Comparison of ENCODE assay signal across 20 mouse cellular contexts in the genomic region with DNA sequence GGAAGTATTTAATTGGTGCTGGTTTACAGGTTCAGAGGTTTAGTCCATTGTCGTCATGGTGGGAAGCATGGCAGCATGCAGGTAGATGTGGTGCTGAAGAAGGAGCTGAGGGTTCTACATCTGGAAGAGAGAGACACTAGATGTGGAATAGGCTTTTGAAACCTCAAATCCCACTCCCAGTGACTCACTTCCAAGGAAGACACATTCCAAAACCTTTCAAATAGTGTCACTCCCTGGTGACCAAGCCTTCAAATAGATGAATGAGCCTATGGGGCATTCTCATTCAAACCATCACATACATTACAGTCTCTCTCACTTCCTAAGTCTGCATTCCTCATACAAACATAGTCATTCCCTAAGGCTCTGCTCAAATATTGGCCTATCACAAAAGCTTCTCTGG.
DNase-seq lines count a peak whose midpoint lies in the region; TF ChIP-seq lines count a peak whose summit lies in the region.
"Had no signal": no experiment of that assay in that cellular context is flagged by ENCODE, and none has a peak within 500 bp of the region (broad histone marks: within the 10 kb centered on the region; RNA-seq: fewer than 3 reads in every experiment).

No protein-coding gene starts in this region.

- H3ac ChIP-seq in C2C12 (ENCODE audit: control insufficient read depth, insufficient read length, low read depth) = no peak overlapping the region

- H3K27me3 ChIP-seq in C2C12 (ENCODE audit: control insufficient read depth, insufficient read depth, insufficient read length) = no peaks in the 10 kb centered on the region
- H3K27me3 ChIP-seq: CH12.LX had no signal

- no peak overlapping the region for H3K4me3 ChIP-seq in C2C12 (ENCODE audit: insufficient read depth, poor library complexity, severe bottlenecking)
- H3K4me3 ChIP-seq: embryonic facial prominence, embryonic 13.5 days; embryonic facial prominence, embryonic 15.5 days; erythroblast, embryonic 14.5 days; forebrain, embryonic 10.5 days; forebrain, embryonic 12.5 days had no signal

- no peaks in the 10 kb centered on the region for H3K36me3 ChIP-seq in C2C12 (ENCODE audit: control insufficient read depth, insufficient read depth)
- H3K36me3 ChIP-seq: embryonic facial prominence, embryonic 13.5 days; embryonic facial prominence, embryonic 15.5 days; forebrain, embryonic 10.5 days; forebrain, embryonic 12.5 days had no signal

- peaks cover 19% of the 10 kb centered on the region for H3K79me3 ChIP-seq in C2C12 (ENCODE audit: low read depth)

- TF ChIP-seq CTCF in C2C12 (IDR thresholded peaks at IDR 0.05; ENCODE audit: control insufficient read depth, insufficient read depth, insufficient read length) = no peak

- H3K79me2 ChIP-seq in C2C12 (ENCODE audit: control insufficient read depth, insufficient read depth) = peaks cover 31% of the 10 kb centered on the region

- peak; percentile 61 for DNase-seq in R1 (ENCODE audit: low read depth, low spot score)
- no peak for DNase-seq in cerebellum, adult 11 months
- DNase-seq in cerebellum, adult 11-12 months = no peak
- no peak for DNase-seq in lung, postnatal 4 days
- DNase-seq: adrenal gland, adult 2 months; adrenal gland, postnatal 10 days; adrenal gland, postnatal 25 days; cerebellum, adult 18-20 months; cerebellum, adult 8-10 months; cerebellum, adult 9-11 months; cerebellum, postnatal 14 days; cerebellum, postnatal 36 days; embryo, embryonic 11 days had no signal

TF ChIP-seq in C2C12, 6 proteins besides CTCF, POLR2A, EP300 and RAD21:
- TF ChIP-seq MYOD1 (IDR thresholded peaks at IDR 0.05; ENCODE audit: control insufficient read depth, insufficient read length, low read depth) (no peak), FOSL1 (IDR thresholded peaks at IDR 0.05; ENCODE audit: insufficient read depth, low read length, poor library complexity, severe bottlenecking) (peak; percentile 4)
